Mouse (Mus musculus): ENCODE measurements around the gene Snapc5. TPM values are rescaled to one million over a fixed set of nuclear protein-coding genes. Genes with fewer than 3 reads are reported as not detected.

The Snapc5 gene
- total RNA-seq, 4 experiments from 2014 or later, result 18.7 to 25.0 (median 23.0) TPM

Small RNAs within 50 kb of the gene (microRNA-seq; reads per million reads assigned to microRNA genes)
- 0 reads per million in 2 experiments for gene Gm24106

Other genes starting within 250 kb of the Snapc5 start
- gene Smad6, start 157.2 kb upstream of the Snapc5 start, total RNA-seq (2022), result 1 to 10 TPM; 1.9 to 2.8 (median 2.1) TPM
- under 1 TPM in 1 of 4 experiments, not detected in 3; 0.27 TPM for gene Lctl, start 62.1 kb upstream of the Snapc5 start, total RNA-seq (2022)
- 1 to 10 TPM; 4.0 to 4.7 (median 4.4) TPM for gene Zwilch, start 6.2 kb upstream of the Snapc5 start, total RNA-seq (2022)
- 100 to 1,000 TPM; 558 to 632 (median 593) TPM for gene Rpl4, start 5.9 kb upstream of the Snapc5 start, total RNA-seq (2022)
- 1 to 10 TPM; 1.9 to 2.9 (median 2.5) TPM for gene Uchl4, start 55.9 kb downstream of the Snapc5 start, total RNA-seq (2022)
- gene Map2k1, start 74.4 kb downstream of the Snapc5 start, total RNA-seq (2022), result 100 to 1,000 TPM; 274 to 294 (median 288) TPM
- 10 to 100 TPM; 19.5 to 24.7 (median 21.5) TPM for gene Tipin, start 102.3 kb downstream of the Snapc5 start, total RNA-seq (2022)
- 10 to 100 TPM; 28.8 to 30.4 (median 30.2) TPM for gene Dis3l, start 162.0 kb downstream of the Snapc5 start, total RNA-seq (2022)
- gene Megf11, start 206.4 kb downstream of the Snapc5 start, total RNA-seq (2022), result 10 to 100 TPM in 3 of 4 experiments, 1 to 10 TPM in 1; 9.4 to 11.4 (median 11.1) TPM